Mouse (Mus musculus): ENCODE results near the gene 1600014C23Rik. TPM values are rescaled to one million over a fixed set of nuclear protein-coding genes. Genes with fewer than 3 reads are reported as not detected.

The 1600014C23Rik gene
- not detected for total RNA-seq (2023)

GRCm38 (mm10) chr17:45733735-45734301 lies at the start of gene 1600014C23Rik:
Gene 1600014C23Rik (minus strand): TSS chr17:45733844.

DNA sequence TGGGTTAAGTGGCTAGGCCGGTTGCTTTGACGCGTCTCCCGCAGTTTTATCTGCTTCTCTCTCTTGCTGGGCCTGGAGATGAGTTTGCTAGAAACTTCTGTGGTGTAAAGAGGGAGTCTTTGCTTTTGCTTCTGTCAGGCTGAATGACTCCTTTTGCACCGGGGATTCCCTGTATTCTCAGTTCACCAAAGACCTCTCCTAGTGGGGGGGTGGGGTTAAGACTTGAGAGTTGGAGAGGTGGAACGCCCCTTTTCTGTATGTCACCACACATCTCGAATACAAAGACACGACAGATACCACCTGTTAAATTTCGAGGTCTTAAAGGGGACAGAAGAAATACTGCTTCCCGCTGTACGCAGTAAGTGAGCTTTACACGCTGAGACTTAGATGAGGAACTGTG lies 46.9 kb downstream of the 1600014C23Rik start, which contains the start of gene Tmem63b:
Gene Tmem63b, minus strand, starts transcription at position 190 of the 400 bp plus-strand sequence.

GRCm38 (mm10) chr17:45686093-45686619 lies 47.5 kb downstream of the 1600014C23Rik start, which contains the start of gene Mrpl14:
Gene Mrpl14 (plus strand): TSS chr17:45686322.

Other genes starting within 250 kb of the 1600014C23Rik start
- 10 to 100 TPM; 18.6 to 22.1 TPM for gene Aars2, start 227.0 kb downstream of the 1600014C23Rik start, total RNA-seq (2023)
- not detected for gene Tcte1, start 210.4 kb downstream of the 1600014C23Rik start, total RNA-seq (2023)
- under 1 TPM; 0.33 to 0.38 TPM for gene Tmem151b, start 184.2 kb downstream of the 1600014C23Rik start, total RNA-seq (2023)
- 100 to 1,000 TPM; 139 to 141 TPM for gene Nfkbie, start 178.1 kb downstream of the 1600014C23Rik start, total RNA-seq (2023)
- gene Slc35b2, start 170.0 kb downstream of the 1600014C23Rik start, total RNA-seq (2023), result 10 to 100 TPM; 51.3 to 57.0 TPM
- gene Hsp90ab1, start 160.6 kb downstream of the 1600014C23Rik start, total RNA-seq (2023), result 1,000 to 10,000 TPM in 1 of 2 experiments, 100 to 1,000 TPM in 1; 986 to 1,178 TPM
- gene Slc29a1, start 134.2 kb downstream of the 1600014C23Rik start, total RNA-seq (2023), result 10 to 100 TPM; 21.9 to 22.2 TPM
- not detected for gene Mymx, start 131.7 kb downstream of the 1600014C23Rik start, total RNA-seq (2023)
- gene Capn11, start 74.5 kb downstream of the 1600014C23Rik start, total RNA-seq (2023), result under 1 TPM in 1 of 2 experiments, not detected in 1; 0.46 TPM
- 10 to 100 TPM; 26.0 to 29.3 TPM for gene Mrpl14, start 47.5 kb downstream of the 1600014C23Rik start, total RNA-seq (2023)
- gene Tmem63b, start 46.9 kb downstream of the 1600014C23Rik start, total RNA-seq (2023), result 10 to 100 TPM; 28.6 to 30.6 TPM